Mouse (Mus musculus): ENCODE results near the gene Sprr2a1. TPM values are rescaled to one million over a fixed set of nuclear protein-coding genes. Genes with fewer than 3 reads are reported as not detected.

Sprr2a1 gene
- total RNA-seq, 1 experiment from 2014 or later = not detected

Other genes with a start within 250 kb of the Sprr2a1 start
- not detected in 2 replicates for gene Pglyrp3, start 201.2 kb upstream of the Sprr2a1 start, total RNA-seq (2021)
- 0.19 and 0.41 TPM in 2 replicates for gene Lor, start 132.7 kb upstream of the Sprr2a1 start, total RNA-seq (2021)
- gene Prr9, start 91.9 kb upstream of the Sprr2a1 start, total RNA-seq (2021) = not detected in 2 replicates
- gene Lelp1, start 73.1 kb upstream of the Sprr2a1 start, total RNA-seq (2021) = not detected in 2 replicates
- not detected in 2 replicates for gene Sprr2a2, start 121 bp downstream of the Sprr2a1 start, total RNA-seq (2021)
- gene Sprr2a3, start 69.6 kb downstream of the Sprr2a1 start, total RNA-seq (2021) = not detected in 2 replicates
- not detected in 2 replicates for gene Sprr2b, start 100.8 kb downstream of the Sprr2a1 start, total RNA-seq (2021)
- gene Sprr2d, start 123.3 kb downstream of the Sprr2a1 start, total RNA-seq (2021) = not detected in 2 replicates
- not detected in 2 replicates for gene Sprr2e, start 136.3 kb downstream of the Sprr2a1 start, total RNA-seq (2021)
- not detected in 2 replicates for gene Sprr2f, start 149.4 kb downstream of the Sprr2a1 start, total RNA-seq (2021)
- not detected in 2 replicates for gene Sprr2h, start 169.9 kb downstream of the Sprr2a1 start, total RNA-seq (2021)
- not detected in 2 replicates for gene Sprr2i, start 192.2 kb downstream of the Sprr2a1 start, total RNA-seq (2021)
- not detected in 2 replicates for gene Sprr2j-ps, start 202.3 kb downstream of the Sprr2a1 start, total RNA-seq (2021)
- 1.6 and 7.1 TPM in 2 replicates for gene Gm9774, start 213.6 kb downstream of the Sprr2a1 start, total RNA-seq (2021)
- gene Sprr2k, start 216.8 kb downstream of the Sprr2a1 start, total RNA-seq (2021) = not detected in 2 replicates
- not detected in 2 replicates for gene Sprr1b, start 223.0 kb downstream of the Sprr2a1 start, total RNA-seq (2021)
- not detected in 2 replicates for gene Sprr3, start 242.9 kb downstream of the Sprr2a1 start, total RNA-seq (2021)

Data from adrenal gland, postnatal 14 days (tissue).